Mouse (Mus musculus): Measurements from ENCODE around the gene Olfr9. TPM values are rescaled to one million over a fixed set of nuclear protein-coding genes. Genes with fewer than 3 reads are reported as not detected.
"Not testable (repeated sequence)": the region's sequence is repeated elsewhere in the genome, so short reads cannot be mapped to it uniquely, and the experiment has no call there.

Olfr9 gene
- polyA plus RNA-seq, 1 experiment = not detected

GRCm38 (mm10) chr10:128995796-128996195, 6.6 kb downstream of the Olfr9 start:
- Histone ChIP-seq H3K4me1 (peaks cover 17% of the 10 kb centered on the region), H3K27me3 (replicated peaks) (no peaks in the 10 kb centered on the region), H3K9me3 (peaks cover 8% of the 10 kb centered on the region), H3K36me3 (replicated peaks; ENCODE audit: low read length) (no peaks in the 10 kb centered on the region), H3K4me3 (replicated peaks) (no peak overlapping the region)
- no peak for TF ChIP-seq GATA1 (IDR thresholded peaks at IDR 0.05; ENCODE audit: borderline replicate concordance, low read length)
- TF ChIP-seq FLI1 (IDR thresholded peaks at IDR 0.05; ENCODE audit: low read length) = no peak

GRCm38 (mm10) chr10:128996523-128997040, 7.4 kb downstream of the Olfr9 start:
- H3K4me1 ChIP-seq = peaks cover 12% of the 10 kb centered on the region; the same call in 1 of the 2 replicates
- H3K36me3 ChIP-seq (replicated peaks; ENCODE audit: low read length) = no peaks in the 10 kb centered on the region
- H3K27me3 ChIP-seq (replicated peaks) = no peaks in the 10 kb centered on the region
- no peak for TF ChIP-seq GATA1 (IDR thresholded peaks at IDR 0.05; ENCODE audit: borderline replicate concordance, low read length)
- no peak for TF ChIP-seq FLI1 (IDR thresholded peaks at IDR 0.05; ENCODE audit: low read length)
- peak overlapping the region; percentile 62 for H3K4me3 ChIP-seq (replicated peaks)
- H3K9me3 ChIP-seq = peaks cover 10% of the 10 kb centered on the region

GRCm38 (mm10) chr10:129004032-129004920, 15.0 kb downstream of the Olfr9 start:
- TF ChIP-seq GATA1 (IDR thresholded peaks at IDR 0.05; ENCODE audit: borderline replicate concordance, low read length) (no peak), FLI1 (IDR thresholded peaks at IDR 0.05; ENCODE audit: low read length) (no peak)
- H3K4me1 ChIP-seq = peaks cover 9% of the 10 kb centered on the region; the same call in 1 of the 2 replicates

GRCm38 (mm10) chr10:129010288-129010841, 21.1 kb downstream of the Olfr9 start, which contains the start of gene Olfr763:
Gene Olfr763, plus strand, starts transcription at chr10:129010791.
- no peaks in the 10 kb centered on the region for H3K36me3 ChIP-seq (replicated peaks; ENCODE audit: low read length)
- H3K4me3 ChIP-seq (replicated peaks) = no peak within 1 kb of the TSS
- TF ChIP-seq GATA1 (IDR thresholded peaks at IDR 0.05; ENCODE audit: borderline replicate concordance, low read length) (no peak), FLI1 (IDR thresholded peaks at IDR 0.05; ENCODE audit: low read length) (no peak)
- H3K9me3 ChIP-seq = peaks cover 34% of the 10 kb centered on the region
- H3K27me3 ChIP-seq (replicated peaks) = no peaks in the 10 kb centered on the region
- peaks cover 9% of the 10 kb centered on the region; the same call in 1 of the 2 replicates for H3K4me1 ChIP-seq

More at GRCm38 (mm10) chr10:129004032-129004920, 15.0 kb downstream of the Olfr9 start:
- Histone ChIP-seq H3K4me3 (replicated peaks) (no peak overlapping the region), H3K36me3 (replicated peaks; ENCODE audit: low read length) (no peaks in the 10 kb centered on the region), H3K27me3 (replicated peaks) (peaks cover 2% of the 10 kb centered on the region), H3K9me3 (peaks cover 63% of the 10 kb centered on the region)

GRCm38 (mm10) chr10:129011511-129011910, 22.3 kb downstream of the Olfr9 start:
- H3K36me3 ChIP-seq (replicated peaks; ENCODE audit: low read length); H3K4me3 ChIP-seq (replicated peaks); H3K4me1 ChIP-seq; H3K27me3 ChIP-seq (replicated peaks): not testable (repeated sequence)
- H3K9me3 ChIP-seq = peaks cover 28% of the 10 kb centered on the region

- no peaks in the 10 kb centered on the region for H3K36me3 ChIP-seq (replicated peaks; ENCODE audit: low read length)
- no peaks in the 10 kb centered on the region for H3K9me3 ChIP-seq
- peaks cover under 1% of the 10 kb centered on the region; the same call in 1 of the 2 replicates for H3K4me1 ChIP-seq
- no peaks in the 10 kb centered on the region for H3K27me3 ChIP-seq (replicated peaks)
- no peak overlapping the region for H3K4me3 ChIP-seq (replicated peaks)
- TF ChIP-seq GATA1 (IDR thresholded peaks at IDR 0.05; ENCODE audit: borderline replicate concordance, low read length) = no peak
- TF ChIP-seq FLI1 (IDR thresholded peaks at IDR 0.05; ENCODE audit: low read length) = no peak
Observed at GRCm38 (mm10) chr10:129014477-129014876, 25.2 kb downstream of the Olfr9 start.

- Histone ChIP-seq H3K36me3 (replicated peaks; ENCODE audit: low read length) (no peaks in the 10 kb centered on the region), H3K27me3 (replicated peaks) (no peaks in the 10 kb centered on the region), H3K9me3 (no peaks in the 10 kb centered on the region), H3K4me3 (replicated peaks) (no peak overlapping the region), H3K4me1 (no peaks in the 10 kb centered on the region)
- TF ChIP-seq GATA1 (IDR thresholded peaks at IDR 0.05; ENCODE audit: borderline replicate concordance, low read length) (no peak), FLI1 (IDR thresholded peaks at IDR 0.05; ENCODE audit: low read length) (no peak)
Observed at GRCm38 (mm10) chr10:129023319-129023718, 34.1 kb downstream of the Olfr9 start.

GRCm38 (mm10) chr10:129026018-129026662, 36.9 kb downstream of the Olfr9 start:
- H3K4me3 ChIP-seq (replicated peaks) = no peak overlapping the region
- TF ChIP-seq GATA1 (IDR thresholded peaks at IDR 0.05; ENCODE audit: borderline replicate concordance, low read length) = no peak
- TF ChIP-seq FLI1 (IDR thresholded peaks at IDR 0.05; ENCODE audit: low read length) = no peak
- no peaks in the 10 kb centered on the region for H3K36me3 ChIP-seq (replicated peaks; ENCODE audit: low read length)
- no peaks in the 10 kb centered on the region for H3K9me3 ChIP-seq
- H3K4me1 ChIP-seq = no peaks in the 10 kb centered on the region
- H3K27me3 ChIP-seq (replicated peaks) = no peaks in the 10 kb centered on the region

- no peaks in the 10 kb centered on the region for H3K9me3 ChIP-seq
- TF ChIP-seq FLI1 (IDR thresholded peaks at IDR 0.05; ENCODE audit: low read length) = no peak
- TF ChIP-seq GATA1 (IDR thresholded peaks at IDR 0.05; ENCODE audit: borderline replicate concordance, low read length) = no peak
- no peaks in the 10 kb centered on the region for H3K36me3 ChIP-seq (replicated peaks; ENCODE audit: low read length)
- H3K4me3 ChIP-seq (replicated peaks) = no peak overlapping the region
- H3K27me3 ChIP-seq (replicated peaks) = no peaks in the 10 kb centered on the region
- no peaks in the 10 kb centered on the region for H3K4me1 ChIP-seq
Observed at GRCm38 (mm10) chr10:129028343-129028742, 39.1 kb downstream of the Olfr9 start.

All from megakaryocyte, embryonic 14.5 days (primary cell).